Mouse (Mus musculus) ES-E14 (cell line): ENCODE results near the gene Ccnc. TPM values are rescaled to one million over a fixed set of nuclear protein-coding genes. Genes with fewer than 3 reads are reported as not detected.
A peak's percentile ranks its signal among the peaks of the same experiment; 100 is the strongest.
"Not testable (repeated sequence)": the region's sequence is repeated elsewhere in the genome, so short reads cannot be mapped to it uniquely, and the experiment has no call there.

Experiments
- DNase-seq: peaks from one replicate; pipeline ENCODE4 v3.0.0-alpha.2; 2013; ENCODE audit warnings: low read depth, low spot score
- H3K27ac ChIP-seq: 2 replicates; pipeline ENCODE4 v1.5.1; 2012; ENCODE audit warnings: low read depth, mild to moderate bottlenecking, low read length, moderate library complexity, mixed read lengths; ENCODE audit not compliant: poor library complexity, insufficient read depth, severe bottlenecking
- H3K36me3 ChIP-seq: 2 replicates; pipeline ENCODE4 v1.6.1; 2012; ENCODE audit warnings: mild to moderate bottlenecking, low read length, moderate library complexity, mixed read lengths; ENCODE audit not compliant: control insufficient read depth, poor library complexity, insufficient read depth, severe bottlenecking
- H3K4me1 ChIP-seq, 2 experiments: fragments of 150-350 bp in 1 of 2; sonication (generic) in 1 of 2; 2 replicates each; pipeline ENCODE4 v1.6.1; 2012; ENCODE audit warnings: low read length in 2 of 2, mild to moderate bottlenecking in 1 of 2, mixed read lengths in 1 of 2; ENCODE audit not compliant: control insufficient read depth in 2 of 2, insufficient read depth in 2 of 2, poor library complexity in 1 of 2
- H3K4me3 ChIP-seq, 2 experiments: fragments of 150-350 bp in 1 of 2; sonication (generic) in 1 of 2; 2 replicates each; pipeline ENCODE4 v1.5.1; 2012; ENCODE audit warnings: low read length in 2 of 2, low read depth in 1 of 2, mild to moderate bottlenecking in 1 of 2, mixed read lengths in 1 of 2; ENCODE audit not compliant: insufficient read depth in 1 of 2, poor library complexity in 1 of 2, severe bottlenecking in 1 of 2
- H3K9ac ChIP-seq: 2 replicates; pipeline ENCODE4 v1.6.1; 2012; ENCODE audit warnings: low read depth, mild to moderate bottlenecking, low read length, mixed read lengths; ENCODE audit not compliant: poor library complexity, insufficient read depth, severe bottlenecking
- H3K9me3 ChIP-seq: fragments of 150-350 bp; sonication (generic); 2 replicates; pipeline ENCODE4 v1.6.1; 2012; ENCODE audit warnings: low read depth, mild to moderate bottlenecking, low read length; ENCODE audit not compliant: control insufficient read depth, insufficient read depth
- CHD2 ChIP-seq: IDR thresholded peaks from 2 replicates; pipeline ENCODE4 v1.6.1; 2014; ENCODE audit warnings: mild to moderate bottlenecking, low read depth, low read length, inconsistent platforms
- HCFC1 ChIP-seq: IDR thresholded peaks from 2 replicates; pipeline ENCODE4 v1.6.1; 2012; ENCODE audit warnings: low read length, inconsistent platforms, borderline replicate concordance; ENCODE audit not compliant: insufficient read depth
- MAFK ChIP-seq: IDR thresholded peaks from 2 replicates; pipeline ENCODE4 v1.6.1; 2014; ENCODE audit warnings: mild to moderate bottlenecking, low read depth, low read length, inconsistent platforms; ENCODE audit not compliant: insufficient read depth
- ZC3H11A ChIP-seq: IDR thresholded peaks from 2 replicates; pipeline ENCODE4 v1.6.1; 2012; ENCODE audit warnings: low read depth, mild to moderate bottlenecking, inconsistent platforms, low read length, borderline replicate concordance
- ZNF384 ChIP-seq: IDR thresholded peaks from 2 replicates; pipeline ENCODE4 v1.6.1; 2012; ENCODE audit warnings: low read depth, low read length, inconsistent platforms
- in situ Hi-C, 2 experiments: fragments of 600-800 bp; cut with MboI; formaldehyde crosslinking; loops; one replicate each; pipeline ENCODE4 v1.15.1; 2025; ENCODE audit warnings: low sequenced_read_pairs in 2 of 2, inconsistent platforms in 1 of 2; ENCODE audit not compliant: unreplicated experiment in 2 of 2
- total RNA-seq: library from RNA; depleted of rRNA; stranded (reverse); fragments of 300-350 nt; gene quantifications from 2 replicates; pipeline ENCODE4 v1.2.3, GENCODE M21; 2012

Ccnc gene
- total RNA-seq, 1 experiment, result 34.2 TPM

GRCm38 (mm10) chr4:21722752-21723334 lies 4.7 kb upstream of the Ccnc start:
- Histone ChIP-seq H3K4me3 (peak overlapping the region; percentile 58 to 78), H3K27ac (peak overlapping the region; percentile 87), H3K9ac (peak overlapping the region; percentile 73; the same call in 1 of the 2 replicates), H3K36me3 (no peaks in the 10 kb centered on the region), H3K9me3 (no peaks in the 10 kb centered on the region), H3K4me1 (peaks cover 13 to 15% of the 10 kb centered on the region in 2 experiments)
- no peak for TF ChIP-seq ZC3H11A
- TF ChIP-seq HCFC1, result peak; percentile 43; the same call in 1 of the 2 replicates
- peak; percentile 30; the same call in 1 of the 2 replicates for TF ChIP-seq CHD2
- 0 out of 2 replicates have a peak, but pooled peaks have one; percentile 22 for TF ChIP-seq MAFK
- no peak for TF ChIP-seq ZNF384
- peak; percentile 87 for DNase-seq
- in situ Hi-C loops, result no loop called here

DNA sequence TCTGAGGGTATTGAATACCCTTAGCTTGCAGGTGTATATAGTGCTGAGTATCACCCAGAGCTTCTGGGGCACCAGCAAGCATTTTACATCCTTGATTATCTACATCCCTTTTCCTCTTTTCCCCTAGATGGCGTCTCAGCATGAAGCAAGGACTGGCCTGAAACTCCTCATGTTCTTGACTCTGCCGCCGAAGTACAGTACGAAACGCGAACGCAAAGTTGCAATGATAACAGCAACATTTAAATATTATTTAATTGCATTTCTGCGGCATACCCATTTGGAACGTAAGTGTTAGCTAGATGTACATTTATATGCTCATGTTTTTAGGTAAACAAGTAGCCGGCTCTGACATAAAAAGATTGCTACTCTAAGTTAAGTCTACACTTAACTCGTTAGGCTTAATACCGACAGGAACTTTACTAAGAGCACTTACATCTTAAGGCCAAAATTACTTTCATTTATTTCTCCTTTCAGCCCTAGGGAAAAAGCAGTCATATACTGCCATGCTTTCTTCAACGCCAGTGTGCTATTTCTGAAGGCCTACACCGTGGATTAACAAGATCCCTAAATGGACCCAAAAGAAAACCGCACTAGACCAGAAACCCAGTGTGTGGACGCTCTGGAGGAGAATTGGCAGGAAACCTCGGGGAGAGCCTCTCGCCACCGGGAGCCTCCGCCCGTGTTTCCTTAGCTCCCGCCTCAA lies 438 bp upstream of the Ccnc start:
- Histone ChIP-seq H3K27ac (no peak overlapping the region; the same call in 1 of the 2 replicates), H3K36me3 (no peaks in the 10 kb centered on the region; the same call in 1 of the 2 replicates), H3K9me3 (no peaks in the 10 kb centered on the region), H3K4me1 (peaks cover 8 to 9% of the 10 kb centered on the region in 2 experiments), H3K4me3 (peak overlapping the region; percentile 70 to 87), H3K9ac (peak overlapping the region; percentile 64; the same call in 1 of the 2 replicates)
- in situ Hi-C loops, result no loop called here
- DNase-seq, result no peak
- no peak for TF ChIP-seq ZC3H11A
- TF ChIP-seq HCFC1, result no peak
- no peak for TF ChIP-seq MAFK
- peak; percentile 13; the same call in 1 of the 2 replicates for TF ChIP-seq CHD2
- TF ChIP-seq ZNF384, result no peak

GRCm38 (mm10) chr4:21739169-21739568 lies 11.7 kb downstream of the Ccnc start:
- no peaks in the 10 kb centered on the region; the same call in 1 of the 2 replicates for H3K36me3 ChIP-seq
- H3K4me1 ChIP-seq, result no peaks in the 10 kb centered on the region
- in situ Hi-C loops, result no loop called here
- no peak overlapping the region for H3K9ac ChIP-seq
- no peak overlapping the region for H3K27ac ChIP-seq
- no peak for TF ChIP-seq HCFC1
- no peak for TF ChIP-seq MAFK
- no peak for TF ChIP-seq ZNF384
- no peak for TF ChIP-seq ZC3H11A
- no peak for TF ChIP-seq CHD2
- DNase-seq, result no peak
- H3K9me3 ChIP-seq, result no peaks in the 10 kb centered on the region
- H3K4me3 ChIP-seq, result no peak overlapping the region

- H3K27ac ChIP-seq, DNase-seq, H3K4me3 ChIP-seq, H3K36me3 ChIP-seq, H3K9ac ChIP-seq, H3K9me3 ChIP-seq, in situ Hi-C loops, H3K4me1 ChIP-seq: not testable (repeated sequence)
Measured at GRCm38 (mm10) chr4:21744142-21744541, 16.6 kb downstream of the Ccnc start.
